Mouse (Mus musculus) yolk sac, embryonic 10.5 days (tissue): ENCODE data around the gene Nr5a2.

ENCODE experiments used
- DNase-seq: peaks from one replicate; pipeline ENCODE4 v3.0.0-alpha.2; 2017; ENCODE audit warnings: low spot score

Gene Nr5a2

DNA sequence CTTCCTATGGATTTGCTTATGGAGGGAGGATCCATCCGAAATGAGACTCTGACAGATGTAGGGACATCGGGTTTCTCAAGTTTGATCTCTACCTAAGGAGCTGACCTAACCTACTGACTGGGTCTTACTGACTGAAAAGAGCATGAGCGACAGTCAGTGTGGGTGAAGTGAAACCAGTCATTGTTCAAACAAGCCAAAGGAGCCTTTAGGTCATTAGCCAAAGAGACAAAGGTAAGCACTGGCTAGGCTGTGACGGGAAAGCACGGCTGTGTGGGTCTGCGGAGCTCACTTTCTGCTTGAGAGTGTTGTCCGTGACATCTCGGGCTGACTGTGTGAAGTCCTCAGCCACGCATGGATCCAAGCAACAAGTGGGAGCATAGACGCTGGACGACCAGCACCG is 50.1 kb downstream of the Nr5a2 start:
- no peak for DNase-seq

DNA sequence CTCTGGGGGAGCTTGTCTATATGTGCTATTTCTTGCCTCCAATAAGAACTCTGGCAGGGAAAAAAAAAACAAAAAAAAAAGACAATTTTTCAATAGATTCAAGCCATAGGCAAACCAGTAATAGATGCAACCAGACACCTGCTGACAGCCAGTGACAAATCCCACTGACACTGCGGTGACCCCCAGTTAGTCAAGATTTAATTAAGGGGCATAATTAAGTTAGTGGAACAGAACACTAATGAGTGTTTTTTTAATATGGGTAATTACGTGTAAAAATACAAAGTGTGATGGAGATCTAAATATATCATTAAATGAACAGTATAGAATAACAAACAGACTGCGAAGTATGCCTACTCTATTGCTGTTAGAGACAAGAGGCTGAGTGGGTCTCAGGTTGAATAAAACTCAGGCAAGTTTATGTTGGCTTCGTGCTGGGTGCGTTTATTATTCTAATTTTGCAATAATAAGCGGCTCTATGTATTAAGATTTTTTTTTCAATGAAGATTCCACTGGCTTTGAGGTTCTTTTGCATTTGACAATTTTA is 50.7 kb downstream of the Nr5a2 start:
- DNase-seq, result no peak

DNA sequence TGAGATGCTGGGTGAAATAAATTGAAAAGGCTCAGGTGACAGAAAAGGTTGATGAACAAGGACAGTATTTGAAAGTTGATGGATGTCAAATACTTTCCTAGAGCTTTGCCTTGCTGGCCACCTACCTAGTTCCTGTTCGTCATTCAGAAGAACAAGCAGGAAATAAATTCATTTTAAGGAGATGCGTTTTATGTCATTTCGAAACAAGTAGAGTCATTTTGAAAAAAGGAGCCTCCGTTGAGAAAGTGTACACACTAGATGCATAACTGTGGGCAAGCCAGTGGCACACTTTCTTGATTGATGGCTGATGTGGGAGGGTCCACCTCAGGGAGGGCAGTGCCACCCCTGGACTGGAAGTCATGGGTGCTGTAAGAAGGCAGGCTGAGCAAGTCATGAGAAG is 62.1 kb downstream of the Nr5a2 start:
- DNase-seq, result no peak

DNA sequence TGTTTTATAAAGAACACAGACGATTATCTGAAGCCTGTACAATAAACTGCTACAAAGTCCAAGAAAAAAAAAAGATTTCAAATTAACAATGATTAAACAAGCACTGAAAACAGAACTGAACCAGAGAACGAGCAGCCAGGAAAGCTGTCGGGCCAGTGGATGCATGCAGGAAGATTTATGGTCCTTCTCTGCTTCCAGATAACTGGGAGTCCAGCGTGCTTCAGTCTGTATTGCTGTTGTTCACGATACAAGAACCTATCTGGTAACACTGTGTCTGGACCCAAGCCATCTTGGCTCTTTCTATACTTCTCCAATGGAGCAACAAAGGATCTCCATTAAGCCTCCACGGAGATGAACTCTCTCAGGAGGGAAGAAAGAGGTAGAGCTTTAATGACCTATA is 63.9 kb downstream of the Nr5a2 start:
- DNase-seq, result no peak

DNA sequence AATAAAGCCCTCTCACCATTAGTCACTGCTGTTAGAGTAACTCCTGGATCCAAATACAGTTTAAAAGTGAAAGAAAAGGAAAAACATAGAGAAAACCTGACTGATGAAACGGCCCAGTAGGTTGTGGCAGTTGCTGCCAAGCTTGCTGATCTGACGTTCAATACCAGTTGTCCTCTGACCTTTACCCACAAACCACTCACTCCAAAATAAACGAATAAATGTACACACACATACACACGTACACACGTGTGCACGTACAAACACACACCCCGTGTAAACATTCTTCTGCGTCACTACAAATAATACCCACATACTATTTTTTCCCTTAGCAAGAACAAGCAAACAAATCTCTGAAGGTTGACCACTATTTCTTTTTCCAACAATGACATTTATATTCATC is 64.4 kb downstream of the Nr5a2 start:
- DNase-seq, result no peak

DNA sequence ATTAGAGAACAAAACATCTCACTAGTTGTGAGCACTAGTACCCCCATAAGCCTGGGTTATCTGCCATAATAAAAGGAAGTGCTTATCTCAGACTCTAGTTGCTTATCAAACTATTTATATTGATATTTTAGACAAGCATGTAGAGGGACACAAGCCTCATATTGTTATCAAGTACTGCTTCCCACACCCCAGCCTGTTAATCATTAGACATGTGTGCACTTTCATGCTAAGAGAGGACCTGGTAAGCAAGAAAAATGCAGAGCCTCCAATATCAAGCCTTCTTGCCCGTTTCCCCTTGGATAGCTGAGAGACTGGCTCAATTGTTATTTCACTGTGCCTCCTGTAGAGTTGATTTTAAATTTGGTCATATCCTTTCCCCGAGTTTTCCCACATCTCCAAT is 65.5 kb downstream of the Nr5a2 start:
- DNase-seq, result no peak

DNA sequence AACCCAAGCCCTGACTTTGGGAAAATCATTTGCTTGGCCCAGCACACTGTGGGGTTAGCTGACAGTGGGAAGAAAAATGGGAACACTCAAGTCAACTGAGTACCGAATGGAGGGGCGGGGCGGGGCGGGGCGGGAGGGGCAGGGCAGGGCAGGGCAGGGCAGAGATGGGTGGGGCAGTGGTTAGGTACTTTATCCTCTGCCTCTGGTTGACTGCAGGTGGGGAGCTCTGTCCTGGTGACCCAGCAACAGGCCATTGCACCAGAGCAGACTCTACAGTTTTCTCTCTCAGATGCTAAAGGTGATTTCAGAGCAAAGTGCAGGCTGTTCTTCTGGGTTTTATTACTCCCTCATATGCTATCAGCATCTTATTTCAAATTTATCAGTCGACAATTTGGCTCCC is 67.1 kb downstream of the Nr5a2 start:
- no peak for DNase-seq

DNA sequence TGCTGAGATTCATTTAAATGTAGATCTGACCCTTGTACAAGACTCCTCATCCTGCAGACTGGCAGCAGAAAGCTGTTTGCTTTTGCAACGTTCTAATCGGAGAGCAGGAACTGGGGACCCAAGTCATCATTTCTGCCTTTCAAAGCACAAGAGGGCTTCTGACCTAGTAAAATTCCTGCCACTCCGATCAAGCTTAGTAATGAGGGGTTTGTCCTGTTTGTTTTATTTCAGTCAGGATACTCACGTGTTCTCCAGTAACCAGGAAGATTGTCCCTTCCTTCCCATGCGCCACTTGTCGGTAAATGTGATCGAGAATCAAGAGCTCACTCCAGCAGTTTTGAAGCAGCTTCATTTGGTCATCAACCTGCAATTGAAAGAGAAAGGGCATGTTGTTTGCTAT is 69.8 kb downstream of the Nr5a2 start:
- DNase-seq, result no peak

DNA sequence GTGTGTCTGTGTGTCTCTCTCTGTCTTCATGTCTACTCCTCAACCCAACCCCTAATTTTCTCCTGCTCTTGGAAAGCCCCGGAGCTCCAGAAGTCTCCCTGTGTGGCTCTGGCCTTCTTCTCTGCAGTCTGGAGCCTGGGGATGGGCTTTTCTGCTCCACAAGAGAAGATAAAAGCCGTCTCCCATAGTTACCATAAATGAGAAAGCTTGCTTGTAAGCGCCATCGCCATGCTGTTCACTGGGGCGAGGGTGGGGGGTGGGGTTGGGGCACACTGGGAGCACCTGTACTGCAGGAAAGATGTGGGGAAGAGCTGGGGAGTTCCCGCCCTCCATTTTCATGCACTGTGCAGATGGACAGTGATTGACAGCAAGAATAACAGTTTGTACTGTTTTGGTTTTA is 71.5 kb downstream of the Nr5a2 start:
- DNase-seq, result no peak

DNA sequence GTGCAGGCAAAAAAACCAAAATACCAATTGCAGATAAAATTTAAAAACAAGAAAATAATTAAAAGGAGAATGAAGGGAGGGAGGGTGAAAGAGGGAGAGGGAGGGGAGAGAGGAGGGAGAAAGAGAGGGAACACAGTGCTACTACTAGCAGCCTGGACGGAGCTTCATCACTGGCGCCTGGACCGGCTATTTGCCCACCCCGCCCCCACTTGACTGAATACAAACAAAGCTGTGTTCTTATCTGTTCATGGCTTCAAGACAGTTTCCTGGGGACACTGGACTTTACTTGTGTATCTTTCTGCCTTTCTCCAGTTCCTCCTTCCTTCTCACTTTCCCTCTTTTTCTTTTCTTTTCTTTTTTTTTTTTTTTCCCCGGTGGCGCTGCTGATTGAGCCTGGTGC is 73.6 kb downstream of the Nr5a2 start:
- peak; percentile 77 for DNase-seq

DNA sequence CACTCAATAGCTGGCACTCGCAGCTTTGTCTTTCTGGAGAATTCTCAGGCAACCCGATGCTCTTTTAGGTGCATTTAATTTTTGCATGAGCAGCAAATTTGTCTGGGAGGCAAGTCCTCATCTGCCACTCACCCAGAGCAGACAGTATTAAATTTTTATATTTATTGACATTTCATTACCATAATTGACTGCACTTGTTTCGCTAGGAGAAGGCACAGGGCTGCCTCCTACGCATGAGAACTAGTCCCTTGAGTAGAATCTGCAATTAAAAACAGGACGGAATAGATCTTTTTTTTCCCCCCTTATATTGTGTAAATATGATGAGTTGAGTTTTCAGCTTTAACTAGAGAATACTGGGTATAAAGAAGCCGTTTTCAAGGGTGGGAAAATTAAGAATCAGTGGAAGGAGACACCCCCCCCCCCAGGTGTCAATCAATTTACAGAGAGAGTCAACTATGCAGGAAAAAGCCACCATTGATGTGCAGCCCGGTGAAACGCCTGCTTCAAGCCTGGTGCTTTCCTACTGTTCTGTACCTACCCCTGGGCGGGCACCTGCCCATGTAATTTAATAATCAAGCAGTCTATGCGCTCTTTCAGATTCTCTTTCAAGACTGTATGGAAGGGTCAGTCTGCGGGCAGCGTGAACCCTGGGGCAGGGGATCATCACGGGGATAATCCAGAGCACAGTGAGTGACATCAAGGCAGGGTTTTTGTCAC is 76.6 kb downstream of the Nr5a2 start:
- no peak for DNase-seq

DNA sequence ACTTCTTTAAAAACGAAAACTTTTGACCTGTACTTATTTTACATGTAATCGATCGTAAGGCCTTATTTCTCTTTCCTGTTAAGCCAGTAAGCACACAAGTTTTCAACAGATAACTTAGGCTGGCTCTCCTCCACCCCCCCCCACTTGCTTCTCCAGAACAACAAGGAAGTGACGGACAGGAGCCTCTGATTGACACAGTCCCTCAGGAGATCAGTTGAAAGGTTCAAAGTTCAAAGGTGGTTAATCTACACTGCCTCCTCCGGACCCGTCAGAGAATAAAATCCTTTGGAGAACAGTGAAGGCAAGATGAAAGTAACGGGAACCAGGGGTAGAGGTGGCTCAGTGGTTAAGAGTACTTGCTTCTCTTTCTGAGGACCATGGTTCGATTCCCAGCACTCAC is 80.0 kb downstream of the Nr5a2 start:
- peak; percentile 54 for DNase-seq

DNA sequence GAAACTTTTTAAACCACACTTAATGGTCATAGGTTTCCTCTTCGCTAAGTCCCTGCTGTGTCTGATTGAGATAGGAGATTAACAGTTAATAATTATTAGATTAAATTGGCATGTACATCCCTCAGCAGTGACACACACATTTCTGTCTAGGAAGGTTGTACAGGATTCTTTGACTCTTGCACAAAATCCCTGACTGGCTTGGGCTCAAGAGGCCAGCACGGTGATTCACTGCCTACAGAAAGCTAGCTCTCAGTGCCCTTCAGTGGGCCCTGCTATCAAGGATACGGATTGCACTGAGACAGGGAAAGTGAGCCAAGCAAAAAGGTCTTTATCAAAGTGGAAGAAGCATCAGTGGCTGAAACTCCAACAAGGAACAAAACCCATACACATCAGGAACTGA is 85.2 kb downstream of the Nr5a2 start:
- DNase-seq, result no peak

DNA sequence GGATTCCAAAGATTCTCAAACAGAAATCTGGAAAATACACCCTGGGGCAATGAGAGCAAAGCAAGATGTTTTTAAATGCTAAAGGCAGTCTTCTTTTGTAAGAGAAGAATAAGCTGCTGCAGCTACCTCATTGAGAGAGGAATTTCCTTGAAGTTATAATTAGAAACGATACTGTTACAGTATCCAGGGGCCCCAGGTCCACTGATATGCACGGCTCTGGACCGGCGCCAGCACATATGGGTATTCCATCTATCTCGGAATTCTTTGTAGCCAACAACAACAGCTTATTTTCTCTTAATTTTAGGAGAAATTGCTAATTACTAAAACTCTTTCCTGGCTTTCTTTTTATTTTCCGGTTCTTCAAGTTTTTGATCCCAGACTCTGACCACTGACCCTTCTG is 91.3 kb downstream of the Nr5a2 start:
- DNase-seq, result no peak

DNA sequence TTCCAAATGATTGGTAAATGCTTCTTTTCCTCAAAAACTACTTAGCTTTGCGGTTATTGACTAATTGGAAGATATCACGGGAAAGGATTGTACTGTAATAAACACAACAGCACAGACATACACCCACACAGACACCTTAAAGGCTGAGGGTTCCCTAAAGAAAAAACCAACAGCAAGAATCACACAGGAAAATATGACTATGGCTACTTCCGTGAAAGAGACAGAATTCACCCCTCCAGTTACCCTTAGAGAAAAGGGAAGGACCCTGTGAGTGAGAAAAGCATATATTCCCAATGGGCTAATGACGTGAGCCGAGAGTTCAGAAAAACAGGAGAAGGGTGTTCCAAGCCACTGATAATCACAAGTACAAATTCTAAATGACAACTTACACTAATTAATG is 92.0 kb downstream of the Nr5a2 start:
- DNase-seq, result no peak

DNA sequence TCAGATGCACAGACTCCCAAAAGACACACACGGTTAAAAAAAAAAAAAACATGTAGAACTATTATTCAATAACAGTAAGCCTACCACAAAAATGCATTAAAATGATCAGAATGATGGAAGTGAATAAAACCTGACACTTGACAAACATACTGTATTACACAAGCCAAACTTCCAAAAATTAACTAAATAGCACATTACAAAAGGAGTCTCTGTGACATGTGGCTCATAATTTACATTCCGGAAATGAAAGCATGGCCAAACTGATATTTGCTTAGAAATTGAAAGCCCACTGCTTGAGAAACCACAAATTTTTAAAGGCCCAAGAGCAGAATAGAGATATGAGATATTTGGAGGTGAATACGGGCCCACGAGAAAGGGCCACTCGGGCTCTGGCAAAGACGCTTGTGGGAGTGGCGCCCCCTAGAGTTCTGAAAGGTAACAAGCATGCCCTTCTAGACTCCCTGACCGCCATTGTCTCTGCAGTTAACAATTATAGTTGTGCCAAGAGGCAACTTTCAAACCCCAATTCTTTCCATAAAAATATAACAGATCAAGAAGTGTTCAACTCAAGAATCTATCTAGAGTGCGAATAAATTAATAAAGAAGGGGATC is 93.7 kb downstream of the Nr5a2 start:
- no peak for DNase-seq

DNA sequence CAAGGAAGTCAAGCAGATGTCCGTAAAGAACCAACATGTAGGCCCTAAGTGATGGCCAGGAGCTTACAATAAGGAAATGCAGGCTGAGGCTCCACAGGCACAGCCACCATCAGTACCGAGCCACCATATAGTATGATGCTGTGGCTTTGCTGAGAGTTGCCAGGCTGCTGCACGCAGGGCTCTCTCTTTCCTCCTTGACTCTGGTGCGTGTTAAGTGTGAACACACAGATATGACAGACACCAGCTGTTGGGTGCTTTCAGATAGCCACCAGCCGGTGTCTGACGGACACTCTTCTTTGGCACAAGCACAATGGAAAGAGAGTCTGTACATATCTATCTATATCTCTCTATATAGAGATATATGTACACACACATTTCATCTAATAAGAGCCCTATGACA is 97.0 kb downstream of the Nr5a2 start:
- no peak for DNase-seq

DNA sequence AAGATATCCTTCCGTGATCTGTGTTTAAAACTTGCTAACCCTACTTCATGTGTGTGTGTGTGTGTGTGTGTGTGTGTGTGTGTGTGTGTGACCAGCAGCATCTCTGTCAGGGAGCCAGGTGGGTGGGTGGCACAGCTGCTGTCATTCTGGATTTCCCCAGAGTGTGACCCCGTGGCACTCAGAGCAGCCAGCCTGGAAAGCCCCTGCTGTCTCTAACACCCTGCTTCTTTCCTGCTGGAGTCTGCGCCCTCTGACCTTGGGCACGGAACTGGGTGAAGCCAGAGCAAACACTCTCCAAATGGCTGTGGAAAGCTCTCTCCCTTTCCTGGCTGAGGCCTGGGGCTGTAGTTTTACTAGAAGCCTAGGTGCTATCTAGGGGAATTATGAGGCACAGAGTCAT is 100.8 kb downstream of the Nr5a2 start:
- DNase-seq, result no peak

DNA sequence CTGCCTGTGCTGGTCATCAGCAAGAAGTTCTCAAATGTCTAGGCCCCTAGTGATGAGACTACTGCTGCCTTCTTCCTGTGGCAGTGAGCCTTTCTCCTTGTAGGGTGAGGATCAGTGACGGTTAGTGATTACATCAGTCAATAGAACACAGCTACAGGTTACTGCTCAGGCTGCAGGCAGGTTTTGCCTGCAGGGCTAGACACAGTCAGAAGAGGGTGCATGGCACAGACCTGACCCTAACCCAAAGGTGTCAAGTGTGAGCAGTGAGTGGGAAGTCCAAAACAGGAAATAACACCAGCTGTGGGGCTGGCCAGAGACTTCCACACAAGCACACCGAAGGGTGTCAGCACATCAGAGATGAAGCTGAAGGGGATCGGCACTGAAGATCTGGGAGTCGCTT is 101.5 kb downstream of the Nr5a2 start:
- no peak for DNase-seq

DNA sequence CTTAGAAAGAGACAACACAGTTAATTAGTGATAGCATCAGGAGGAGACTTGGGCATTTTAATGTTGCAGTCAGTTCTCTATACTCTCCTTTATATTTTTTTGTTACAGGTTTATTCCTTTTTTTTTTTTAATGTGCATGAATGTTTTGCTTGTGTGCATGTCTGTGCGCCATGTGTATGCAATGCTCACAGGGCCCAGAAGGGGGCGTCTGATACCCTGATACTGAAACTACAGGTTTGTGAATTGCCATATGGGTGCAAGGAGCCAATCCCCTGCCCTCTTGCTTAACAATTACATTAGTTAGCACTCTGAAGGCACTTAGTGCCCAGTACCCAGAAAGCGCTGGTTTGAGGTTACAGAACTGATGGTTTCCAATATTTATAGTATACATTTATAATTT is 104.1 kb downstream of the Nr5a2 start:
- no peak for DNase-seq

DNA sequence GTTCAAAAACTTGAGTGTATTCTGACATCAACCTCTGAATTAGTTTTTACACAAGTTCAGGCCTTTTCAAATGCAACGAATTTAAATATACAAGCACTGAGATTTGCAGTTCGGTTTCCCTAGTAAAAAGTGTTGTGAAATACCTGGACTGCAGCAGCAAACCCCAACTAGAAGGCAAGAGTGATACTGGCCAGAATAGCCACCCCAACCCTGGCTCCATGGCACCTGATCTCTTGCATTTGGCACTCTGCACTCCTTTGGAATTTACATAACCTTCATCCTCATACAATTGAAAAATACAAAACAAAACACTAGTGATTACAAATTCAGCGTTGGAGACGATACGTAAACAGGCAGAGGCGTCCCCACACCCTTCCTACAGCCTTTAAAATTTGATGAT is 111.5 kb downstream of the Nr5a2 start:
- DNase-seq, result no peak

DNA sequence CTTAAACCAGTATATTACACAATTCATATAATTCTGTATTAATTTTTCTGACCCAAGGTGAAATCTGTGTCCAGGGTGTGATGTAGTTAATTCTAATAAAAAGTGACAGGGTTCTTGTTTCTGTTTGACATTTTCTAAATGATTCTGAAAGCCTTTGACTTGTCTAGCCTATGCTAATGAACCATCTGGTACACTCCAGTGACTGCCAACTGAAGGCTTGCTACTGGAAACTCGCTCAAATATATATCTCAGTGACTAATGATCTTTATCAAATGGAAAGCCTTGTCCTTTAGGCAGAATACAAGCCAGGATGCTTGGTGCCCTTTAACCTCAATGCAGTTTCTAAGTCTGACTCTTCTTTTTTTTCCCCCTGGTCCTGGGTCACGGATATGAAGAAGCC is 114.2 kb downstream of the Nr5a2 start:
- no peak for DNase-seq

DNA sequence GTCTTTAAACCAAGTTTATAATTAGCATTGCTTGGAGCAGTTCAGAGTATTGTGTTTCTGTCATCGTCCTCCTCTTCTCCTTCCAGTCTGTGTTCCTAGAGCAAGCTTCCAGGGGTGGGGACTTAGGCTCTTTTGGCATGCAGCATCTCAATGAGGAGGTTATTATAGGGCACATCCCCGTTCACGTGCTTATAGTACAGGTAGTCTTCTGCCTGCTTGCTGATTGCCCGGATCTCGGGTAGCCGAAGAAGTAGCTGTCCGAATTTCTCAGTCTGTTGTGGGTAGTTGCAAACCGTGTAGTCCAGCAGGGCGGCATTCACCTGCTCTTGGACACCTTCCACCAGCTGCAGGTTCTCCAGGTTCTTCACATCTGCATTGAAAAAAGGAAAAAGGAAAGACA is 114.9 kb downstream of the Nr5a2 start:
- no peak for DNase-seq

DNA sequence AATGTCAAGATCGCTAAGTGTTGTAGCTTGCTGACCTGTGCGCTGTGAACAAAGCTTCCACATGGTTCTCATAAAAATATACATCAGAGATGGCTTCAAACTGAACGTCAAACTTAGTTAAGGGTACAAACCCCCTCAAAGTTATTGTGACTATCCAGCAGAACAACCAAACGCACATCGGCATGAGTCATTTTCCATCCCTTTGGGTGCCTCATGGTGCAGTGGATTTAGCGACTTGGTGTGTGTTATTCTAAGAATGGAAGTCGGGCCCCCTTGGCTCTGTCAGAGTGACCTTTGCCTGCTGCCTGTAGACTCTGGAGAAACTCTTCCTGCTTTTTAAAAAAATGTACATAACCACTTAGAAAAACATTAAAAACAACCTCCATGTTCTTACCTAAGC is 119.7 kb downstream of the Nr5a2 start:
- peak; percentile 37 for DNase-seq
